Mouse (Mus musculus): ENCODE results near the gene Dcst2. TPM values are rescaled to one million over a fixed set of nuclear protein-coding genes. Genes with fewer than 3 reads are reported as not detected.

Gene Dcst2
- polyA plus RNA-seq, 1 experiment from 2014 or later: 0.24 TPM

GRCm38 (mm10) chr3:89332476-89332875, 29.3 kb upstream of the Dcst2 start:
- H3K27ac ChIP-seq: peak overlapping the region; percentile 46
- peak; percentile 38; the same call in 1 of the 2 replicates for ATAC-seq

GRCm38 (mm10) chr3:89333053-89333452, 28.7 kb upstream of the Dcst2 start:
- peaks cover 68% of the 10 kb centered on the region for H3K4me1 ChIP-seq (replicated peaks)
- H3K9me3 ChIP-seq: no peaks in the 10 kb centered on the region
- peaks cover 6% of the 10 kb centered on the region; the same call in 1 of the 2 replicates for H3K27me3 ChIP-seq
- H3K9ac ChIP-seq (replicated peaks): peak overlapping the region; percentile 21; the same call in 1 of the 2 replicates
- peak overlapping the region; percentile 46; the same call in 1 of the 2 replicates for H3K27ac ChIP-seq
- peak overlapping the region; percentile 14 for H3K4me2 ChIP-seq (replicated peaks)
- WGBS: 57% methylated on average over 11 of the region's 11 CpGs
- no peak for ATAC-seq
- H3K4me3 ChIP-seq (replicated peaks): no peak overlapping the region
- H3K36me3 ChIP-seq: peaks cover 18% of the 10 kb centered on the region

More at GRCm38 (mm10) chr3:89332476-89332875, 29.3 kb upstream of the Dcst2 start:
- no peak overlapping the region for H3K4me3 ChIP-seq (replicated peaks)
- H3K9ac ChIP-seq (replicated peaks): 0 out of 2 replicates have a peak overlapping the region, but pooled peaks have one; percentile 21
- H3K27me3 ChIP-seq: peaks cover 6% of the 10 kb centered on the region; the same call in 1 of the 2 replicates
- no peaks in the 10 kb centered on the region for H3K9me3 ChIP-seq
- H3K36me3 ChIP-seq: peaks cover 18% of the 10 kb centered on the region
- peaks cover 71% of the 10 kb centered on the region for H3K4me1 ChIP-seq (replicated peaks)
- 21% methylated on average over 12 of the region's 12 CpGs for WGBS
- H3K4me2 ChIP-seq (replicated peaks): peak overlapping the region; percentile 14

- Histone ChIP-seq H3K9me3 (no peaks in the 10 kb centered on the region), H3K27me3 (0 out of 2 replicates have a peak, but pooled peaks cover 3% of the 10 kb centered on the region), H3K4me1 (replicated peaks) (peaks cover 72% of the 10 kb centered on the region), H3K27ac (no peak overlapping the region), H3K4me3 (replicated peaks) (peak overlapping the region; percentile 79), H3K36me3 (peaks cover 18% of the 10 kb centered on the region), H3K4me2 (replicated peaks) (peak overlapping the region; percentile 84), H3K9ac (replicated peaks) (peak overlapping the region; percentile 82)
- WGBS: 5% methylated on average over 6 of the region's 6 CpGs
- ATAC-seq: no peak
These were observed 25.2 kb upstream of the Dcst2 start for GRCm38 (mm10) chr3:89336529-89336928.

- peak overlapping the region; percentile 82 for H3K9ac ChIP-seq (replicated peaks)
- no peak; the same call in 1 of the 2 replicates for ATAC-seq
- peaks cover 18% of the 10 kb centered on the region for H3K36me3 ChIP-seq
- no peaks in the 10 kb centered on the region for H3K9me3 ChIP-seq
- H3K27me3 ChIP-seq: 0 out of 2 replicates have a peak, but pooled peaks cover 3% of the 10 kb centered on the region
- H3K4me1 ChIP-seq (replicated peaks): peaks cover 65% of the 10 kb centered on the region
- peak overlapping the region; percentile 79 for H3K4me3 ChIP-seq (replicated peaks)
- WGBS: under 1% methylated on average over 18 of the region's 21 CpGs
- H3K27ac ChIP-seq: peak overlapping the region; percentile 85
- peak overlapping the region; percentile 84 for H3K4me2 ChIP-seq (replicated peaks)
These were observed 24.6 kb upstream of the Dcst2 start for GRCm38 (mm10) chr3:89337062-89337720.

- whole genome bisulfite sequencing: under 1% methylated on average over 44 of the region's 44 CpGs
- peak within 1 kb of the TSS; percentile 85 for H3K27ac ChIP-seq
- H3K9ac ChIP-seq (replicated peaks): peak within 1 kb of the TSS; percentile 82
- 0 out of 2 replicates have a peak, but pooled peaks cover 3% of the 10 kb centered on the region for H3K27me3 ChIP-seq
- peaks cover 22% of the 10 kb centered on the region for H3K36me3 ChIP-seq
- no peaks in the 10 kb centered on the region for H3K9me3 ChIP-seq
- peak within 1 kb of the TSS; percentile 79 for H3K4me3 ChIP-seq (replicated peaks)
- peak; percentile 72 for ATAC-seq
- peaks cover 57% of the 10 kb centered on the region for H3K4me1 ChIP-seq (replicated peaks)
- peak within 1 kb of the TSS; percentile 84 for H3K4me2 ChIP-seq (replicated peaks)
These were observed 23.8 kb upstream of the Dcst2 start, which contains the start of gene Efna4 for GRCm38 (mm10) chr3:89337721-89338578. Gene Efna4, minus strand, starts transcription at chr3:89338028.

- Histone ChIP-seq H3K4me2 (replicated peaks) (peak overlapping the region; percentile 84), H3K27me3 (no peaks in the 10 kb centered on the region), H3K4me1 (replicated peaks) (peaks cover 53% of the 10 kb centered on the region), H3K9me3 (no peaks in the 10 kb centered on the region), H3K4me3 (replicated peaks) (no peak overlapping the region), H3K27ac (no peak overlapping the region), H3K9ac (replicated peaks) (0 out of 2 replicates have a peak overlapping the region, but pooled peaks have one; percentile 60), H3K36me3 (peaks cover 21% of the 10 kb centered on the region)
- ATAC-seq: no peak
- 25% methylated on average over 8 of the region's 8 CpGs for WGBS
These were observed 22.4 kb upstream of the Dcst2 start for GRCm38 (mm10) chr3:89339416-89339815.

- Histone ChIP-seq H3K27me3 (no peaks in the 10 kb centered on the region), H3K36me3 (peaks cover 25% of the 10 kb centered on the region), H3K4me1 (replicated peaks) (peaks cover 49% of the 10 kb centered on the region), H3K4me2 (replicated peaks) (peak overlapping the region; percentile 67), H3K9me3 (no peaks in the 10 kb centered on the region), H3K4me3 (replicated peaks) (peak overlapping the region; percentile 39), H3K9ac (replicated peaks) (peak overlapping the region; percentile 60), H3K27ac (no peak overlapping the region)
- 2% methylated on average over 11 of the region's 11 CpGs for WGBS
- ATAC-seq: peak; percentile 41
These were observed 21.3 kb upstream of the Dcst2 start for GRCm38 (mm10) chr3:89340465-89340864.

GRCm38 (mm10) chr3:89341794-89342193, 20.0 kb upstream of the Dcst2 start:
- no peak overlapping the region; the same call in 1 of the 2 replicates for H3K9ac ChIP-seq (replicated peaks)
- no peaks in the 10 kb centered on the region for H3K9me3 ChIP-seq
- no peak overlapping the region for H3K4me2 ChIP-seq (replicated peaks)
- H3K27me3 ChIP-seq: peaks cover 2% of the 10 kb centered on the region; the same call in 1 of the 2 replicates
- ATAC-seq: no peak
- WGBS: 92% methylated on average over 4 of the region's 4 CpGs
- H3K4me3 ChIP-seq (replicated peaks): no peak overlapping the region
- H3K27ac ChIP-seq: no peak overlapping the region
- peaks cover 26% of the 10 kb centered on the region for H3K36me3 ChIP-seq
- peaks cover 35% of the 10 kb centered on the region for H3K4me1 ChIP-seq (replicated peaks)

GRCm38 (mm10) chr3:89343279-89343678, 18.5 kb upstream of the Dcst2 start:
- H3K36me3 ChIP-seq: peaks cover 26% of the 10 kb centered on the region
- 87% methylated on average over 7 of the region's 7 CpGs for WGBS
- no peak overlapping the region for H3K4me2 ChIP-seq (replicated peaks)
- H3K4me3 ChIP-seq (replicated peaks): no peak overlapping the region
- H3K27ac ChIP-seq: no peak overlapping the region
- peaks cover 15% of the 10 kb centered on the region for H3K27me3 ChIP-seq
- H3K9ac ChIP-seq (replicated peaks): no peak overlapping the region
- ATAC-seq: no peak
- no peaks in the 10 kb centered on the region for H3K9me3 ChIP-seq
- peaks cover 27% of the 10 kb centered on the region for H3K4me1 ChIP-seq (replicated peaks)

- no peak for ATAC-seq
- Histone ChIP-seq H3K4me1 (replicated peaks) (peaks cover 20% of the 10 kb centered on the region), H3K27ac (no peak overlapping the region), H3K36me3 (peaks cover 26% of the 10 kb centered on the region), H3K27me3 (peaks cover 31% of the 10 kb centered on the region), H3K9ac (replicated peaks) (no peak overlapping the region), H3K9me3 (no peaks in the 10 kb centered on the region), H3K4me2 (replicated peaks) (no peak overlapping the region), H3K4me3 (replicated peaks) (no peak overlapping the region)
- WGBS: 81% methylated on average over 10 of the region's 10 CpGs
These were observed 14.8 kb upstream of the Dcst2 start for GRCm38 (mm10) chr3:89346815-89347540.

GRCm38 (mm10) chr3:89347916-89348315, 13.9 kb upstream of the Dcst2 start:
- WGBS: 53% methylated on average over 1 of the region's 1 CpGs
- peaks cover 40% of the 10 kb centered on the region for H3K27me3 ChIP-seq
- H3K4me2 ChIP-seq (replicated peaks): no peak overlapping the region

More at GRCm38 (mm10) chr3:89347916-89348315, 13.9 kb upstream of the Dcst2 start:
- no peaks in the 10 kb centered on the region for H3K9me3 ChIP-seq
- H3K9ac ChIP-seq (replicated peaks): 0 out of 2 replicates have a peak overlapping the region, but pooled peaks have one; percentile 19
- H3K36me3 ChIP-seq: peaks cover 22% of the 10 kb centered on the region
- H3K4me1 ChIP-seq (replicated peaks): peaks cover 20% of the 10 kb centered on the region
- ATAC-seq: no peak
- no peak overlapping the region for H3K4me3 ChIP-seq (replicated peaks)
- no peak overlapping the region for H3K27ac ChIP-seq

Data from midbrain, embryonic 13.5 days (tissue).